Mouse (Mus musculus) embryonic facial prominence, embryonic 14.5 days (tissue): ENCODE results near the gene Rbp4. TPM values are rescaled to one million over a fixed set of nuclear protein-coding genes. Genes with fewer than 3 reads are reported as not detected.

Source experiments
- ATAC-seq: fragments of 200-750 bp; cut with Nextera tagmentation; 2 replicates; pipeline ENCODE4 v1.8.0; 2017; ENCODE audit warnings: low read depth, moderate number of reproducible peaks, moderate TSS enrichment
- DNase-seq: peaks from one replicate; pipeline ENCODE4 v3.0.0-alpha.2; 2015; ENCODE audit warnings: low spot score
- H3K27ac ChIP-seq: fragments of 300-500 bp; sonication (generic); replicated peaks from 2 replicates; pipeline ENCODE4 v1.5.1; 2014; ENCODE audit warnings: low read depth, mild to moderate bottlenecking, low read length, moderate library complexity
- H3K27me3 ChIP-seq: fragments of 300-500 bp; sonication (generic); replicated peaks from 2 replicates; pipeline ENCODE4 v1.6.1; 2014; ENCODE audit warnings: low read length; ENCODE audit not compliant: control insufficient read depth, insufficient read depth
- H3K36me3 ChIP-seq: fragments of 300-500 bp; sonication (generic); 2 replicates; pipeline ENCODE4 v1.6.1; 2014; ENCODE audit warnings: low read length, mixed read lengths; ENCODE audit not compliant: control insufficient read depth, insufficient read depth
- H3K4me1 ChIP-seq: fragments of 300-500 bp; sonication (generic); 2 replicates; pipeline ENCODE4 v1.6.1; 2014; ENCODE audit warnings: antibody characterized with exemption, low read length; ENCODE audit not compliant: control insufficient read depth, insufficient read depth
- H3K4me2 ChIP-seq: fragments of 300-500 bp; sonication (generic); 2 replicates; pipeline ENCODE4 v1.6.1; 2014; ENCODE audit warnings: low read depth, mild to moderate bottlenecking, low read length, moderate library complexity, mixed read lengths
- H3K4me3 ChIP-seq: fragments of 300-500 bp; sonication (generic); 2 replicates; pipeline ENCODE4 v1.5.1; 2014; ENCODE audit warnings: low read depth, mild to moderate bottlenecking, low read length
- H3K9ac ChIP-seq: fragments of 300-500 bp; sonication (generic); 2 replicates; pipeline ENCODE4 v1.6.1; 2014; ENCODE audit warnings: low read depth, mild to moderate bottlenecking, low read length, moderate library complexity, mixed read lengths
- H3K9me3 ChIP-seq: fragments of 300-500 bp; sonication (generic); 2 replicates; pipeline ENCODE4 v1.6.1; 2016; ENCODE audit warnings: low read length; ENCODE audit not compliant: control insufficient read depth
- WGBS: fragments of 180-500 bp; shearing (Covaris S2); extraction: QIAGEN DNeasy Blood & Tissue Kit; methylation state at CpG from one replicate; pipeline ENCODE4 v1.1.7; 2014; 5-methylcytosine and 5-hydroxymethylcytosine counted together
- polyA plus RNA-seq: library from polyadenylated mRNA; unstranded; fragments of >200 nt; fragmentation: Nextera tagmentation; extraction: Ambion mirVana; gene quantifications from 2 replicates; pipeline ENCODE4 v1.2.1, GENCODE M21; 2014

The Rbp4 gene
- 18.3 and 20.9 TPM in 2 replicates for polyA plus RNA-seq

DNA sequence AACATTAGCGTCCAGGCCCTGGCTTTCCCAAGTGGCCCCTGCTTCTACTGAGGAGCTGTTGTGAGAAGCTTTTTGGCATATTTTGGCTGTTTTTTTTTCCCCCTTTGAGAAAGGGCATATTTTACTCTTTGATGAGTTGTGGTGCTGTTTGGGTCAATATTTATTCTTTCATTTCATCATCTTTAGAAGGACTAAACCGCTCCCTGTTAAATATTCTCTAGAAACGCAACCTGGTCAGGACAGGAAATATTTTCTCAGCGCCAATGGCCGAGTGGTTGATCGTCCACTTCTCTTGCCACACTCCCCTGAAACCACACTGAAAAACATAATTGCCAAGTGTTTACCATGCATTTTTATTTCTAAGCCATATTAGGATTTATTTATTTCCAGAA lies at the start of gene Rbp4:
TSS of gene Rbp4 (minus strand) at position 63 of the 392 bp plus-strand sequence.
- peaks cover 25% of the 10 kb centered on the region for H3K27me3 ChIP-seq
- H3K9ac ChIP-seq, result peak within 1 kb of the TSS; percentile 57
- peak within 1 kb of the TSS; percentile 91 for H3K4me2 ChIP-seq
- peak within 1 kb of the TSS; percentile 57 for H3K4me3 ChIP-seq
- H3K36me3 ChIP-seq, result no peaks in the 10 kb centered on the region
- no peaks in the 10 kb centered on the region for H3K4me1 ChIP-seq
- no peak within 1 kb of the TSS for H3K27ac ChIP-seq
- no peak for DNase-seq
- no peaks in the 10 kb centered on the region for H3K9me3 ChIP-seq
- ATAC-seq, result no peak
- 65% methylated on average over 6 of the region's 6 CpGs for WGBS

DNA sequence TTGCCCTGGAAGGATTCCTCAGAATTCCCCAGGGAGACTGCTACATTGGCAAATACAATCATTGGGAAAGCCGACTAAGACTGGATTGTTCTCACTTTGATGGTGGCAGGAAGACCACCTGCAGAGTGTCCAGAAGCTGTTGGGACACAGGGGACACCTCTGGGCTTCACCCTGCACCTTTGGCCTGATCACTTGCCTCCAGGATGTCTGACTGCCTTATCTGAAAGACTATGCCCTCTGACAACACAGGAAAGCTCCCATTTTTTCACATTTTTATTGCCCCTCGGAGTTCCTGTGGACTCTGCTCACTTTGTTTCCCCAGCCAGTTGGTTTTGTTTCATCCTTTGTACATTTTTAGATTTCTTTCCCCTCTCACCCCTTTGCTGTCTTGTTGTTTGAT lies 39.6 kb upstream of the Rbp4 start:
- Histone ChIP-seq H3K4me1 (no peaks in the 10 kb centered on the region), H3K27ac (no peak overlapping the region), H3K36me3 (no peaks in the 10 kb centered on the region), H3K9ac (no peak overlapping the region), H3K27me3 (no peaks in the 10 kb centered on the region), H3K4me2 (no peak overlapping the region), H3K4me3 (no peak overlapping the region), H3K9me3 (no peaks in the 10 kb centered on the region)
- 49% methylated on average over 2 of the region's 2 CpGs for WGBS
- ATAC-seq (no peak), DNase-seq (no peak)

DNA sequence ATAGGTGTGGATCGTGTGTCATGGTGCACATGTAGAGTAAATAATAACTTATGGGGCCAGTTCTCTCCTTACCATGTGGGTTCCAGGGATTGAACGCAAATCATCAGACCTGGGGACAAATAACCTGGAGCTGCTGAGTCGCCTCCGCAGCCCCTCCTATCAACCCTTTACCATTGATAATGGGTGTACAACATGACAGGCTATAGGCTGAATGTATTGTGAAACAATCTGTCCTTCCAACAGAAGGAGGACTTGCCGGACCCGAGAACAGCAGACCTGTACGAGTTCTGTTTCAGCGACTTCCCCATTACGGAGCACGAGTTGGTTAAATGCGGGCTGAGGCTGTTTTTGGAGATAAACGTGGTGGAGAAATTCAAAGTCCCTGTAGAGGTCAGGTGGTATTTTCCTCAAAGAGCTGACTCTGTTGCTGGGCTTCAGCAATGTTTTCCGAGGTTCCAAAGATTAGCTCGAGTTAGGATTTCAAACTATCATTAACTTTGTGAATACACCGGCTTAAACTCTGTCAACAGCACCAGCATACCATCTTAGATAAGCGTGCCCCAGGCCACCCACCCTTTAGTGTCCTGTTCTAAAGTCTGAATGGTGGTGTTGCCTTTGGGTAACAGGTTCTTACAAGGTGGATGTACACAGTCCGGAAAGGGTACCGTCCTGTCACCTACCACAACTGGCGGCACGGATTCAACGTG lies 36.7 kb upstream of the Rbp4 start:
- DNase-seq (no peak), ATAC-seq (no peak)
- no peaks in the 10 kb centered on the region for H3K9me3 ChIP-seq
- no peak overlapping the region for H3K27ac ChIP-seq
- no peak overlapping the region for H3K4me2 ChIP-seq
- 92% methylated on average over 21 of the region's 21 CpGs for WGBS
- no peak overlapping the region for H3K4me3 ChIP-seq
- H3K9ac ChIP-seq, result no peak overlapping the region
- H3K27me3 ChIP-seq, result no peaks in the 10 kb centered on the region
- no peaks in the 10 kb centered on the region for H3K36me3 ChIP-seq
- no peaks in the 10 kb centered on the region for H3K4me1 ChIP-seq

DNA sequence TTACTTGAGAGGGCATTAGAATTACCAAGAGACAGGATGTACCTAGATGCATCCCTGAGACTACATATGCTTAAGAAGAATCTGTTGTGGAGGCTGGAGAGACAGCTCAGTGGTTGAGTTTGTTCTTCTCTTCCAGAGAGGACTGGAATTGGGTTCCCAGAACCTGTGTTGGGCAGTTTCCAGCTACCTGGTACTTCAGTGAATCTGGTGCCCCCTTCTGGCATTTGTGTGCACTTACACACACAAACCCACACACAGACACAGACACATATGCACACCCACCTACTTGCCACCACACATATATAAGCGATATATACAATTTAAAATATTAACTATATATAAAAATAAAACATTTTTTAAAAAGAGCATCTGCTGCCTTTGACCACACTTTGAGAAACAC lies 31.2 kb upstream of the Rbp4 start:
- DNase-seq, result no peak
- 98% methylated on average over 1 of the region's 1 CpGs for WGBS
- Histone ChIP-seq H3K27me3 (no peaks in the 10 kb centered on the region), H3K9ac (no peak overlapping the region), H3K4me2 (no peak overlapping the region), H3K4me3 (no peak overlapping the region), H3K9me3 (no peaks in the 10 kb centered on the region), H3K4me1 (no peaks in the 10 kb centered on the region), H3K36me3 (no peaks in the 10 kb centered on the region), H3K27ac (no peak overlapping the region)
- no peak for ATAC-seq

DNA sequence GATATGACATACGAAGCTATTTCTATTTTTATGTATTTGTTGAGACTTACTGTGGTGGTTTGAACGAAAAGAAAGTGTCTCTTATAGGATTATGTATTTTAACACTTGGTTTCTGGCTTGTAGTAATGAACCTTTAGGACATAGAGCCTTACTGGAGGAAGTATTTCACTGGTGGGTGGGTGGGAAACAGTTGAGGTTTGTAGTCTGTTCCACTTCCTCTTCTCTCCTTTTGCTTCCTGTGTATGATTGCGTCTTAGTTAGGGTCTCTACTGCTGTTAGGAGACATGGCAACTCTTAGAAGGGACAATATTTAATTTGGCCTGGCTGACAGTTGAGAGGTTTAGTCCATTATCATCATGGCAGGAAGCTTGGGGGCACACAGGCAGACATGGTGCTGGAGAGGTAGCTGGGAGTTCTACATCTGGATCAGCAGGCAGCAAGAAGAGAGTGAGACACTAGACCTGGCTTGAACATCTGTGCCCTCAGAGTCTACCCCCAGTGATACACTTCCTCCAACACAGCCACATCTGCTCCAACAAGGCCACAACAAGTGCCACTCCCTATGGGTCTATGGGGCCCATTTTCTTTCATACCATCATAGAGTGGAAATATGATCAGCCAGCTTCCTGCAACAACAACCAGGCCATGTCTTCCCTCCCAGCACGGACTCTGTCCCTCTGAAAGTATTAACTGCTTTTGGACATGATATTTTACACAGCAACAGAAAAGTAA lies 18.6 kb upstream of the Rbp4 start:
- no peak overlapping the region for H3K27ac ChIP-seq
- DNase-seq (no peak), ATAC-seq (no peak)
- no peaks in the 10 kb centered on the region for H3K27me3 ChIP-seq
- H3K36me3 ChIP-seq, result no peaks in the 10 kb centered on the region
- no peak overlapping the region for H3K9ac ChIP-seq
- H3K4me1 ChIP-seq, result no peaks in the 10 kb centered on the region
- H3K9me3 ChIP-seq, result no peaks in the 10 kb centered on the region
- 79% methylated on average over 4 of the region's 4 CpGs for WGBS
- H3K4me2 ChIP-seq, result no peak overlapping the region
- H3K4me3 ChIP-seq, result no peak overlapping the region

DNA sequence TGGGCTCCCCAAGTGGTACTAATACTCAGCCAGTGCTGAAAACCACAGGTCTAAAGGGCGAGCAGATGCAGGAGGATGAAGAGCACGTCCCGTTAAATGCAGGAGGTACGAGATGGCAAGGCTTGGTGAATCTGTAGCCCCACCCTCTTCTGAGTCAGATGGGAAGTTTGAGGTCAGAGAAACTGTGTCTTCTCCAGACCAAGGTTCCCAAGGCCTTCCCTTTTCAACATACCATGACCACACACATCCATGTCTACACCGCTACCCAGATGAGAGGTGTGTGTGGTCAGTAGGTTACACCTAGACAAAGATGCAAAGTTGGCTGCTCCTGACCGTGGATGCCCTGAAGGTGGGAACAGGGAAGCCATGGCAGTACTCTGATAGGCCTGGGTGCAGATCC lies 9.7 kb upstream of the Rbp4 start:
- ATAC-seq, result no peak
- Histone ChIP-seq H3K4me3 (no peak overlapping the region), H3K9me3 (no peaks in the 10 kb centered on the region), H3K9ac (no peak overlapping the region), H3K4me2 (no peak overlapping the region), H3K27ac (no peak overlapping the region), H3K27me3 (no peaks in the 10 kb centered on the region), H3K36me3 (no peaks in the 10 kb centered on the region), H3K4me1 (no peaks in the 10 kb centered on the region)
- no peak for DNase-seq
- WGBS, result 90% methylated on average over 6 of the region's 6 CpGs

DNA sequence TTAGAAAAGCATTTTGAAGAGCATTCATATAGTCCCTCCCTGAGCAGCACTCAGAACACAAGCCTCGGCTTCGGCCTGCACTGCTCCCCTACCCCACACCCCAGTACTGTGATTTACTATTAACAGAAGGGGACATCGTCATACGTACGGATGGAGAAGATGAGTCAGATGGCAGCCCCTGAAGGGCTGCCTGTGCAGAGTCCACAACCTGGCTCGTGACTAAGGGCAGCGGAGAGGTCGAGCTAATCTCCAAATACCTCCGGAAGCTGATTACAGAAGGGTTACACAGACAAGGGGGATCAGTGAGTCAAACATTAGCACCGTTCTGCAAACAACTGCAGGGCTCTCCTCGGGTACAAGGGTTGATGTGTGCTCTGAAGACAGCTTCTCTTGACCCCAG lies 8.9 kb upstream of the Rbp4 start:
- no peak overlapping the region for H3K27ac ChIP-seq
- H3K9me3 ChIP-seq, result no peaks in the 10 kb centered on the region
- WGBS, result 64% methylated on average over 11 of the region's 11 CpGs
- H3K9ac ChIP-seq, result no peak overlapping the region
- DNase-seq (no peak), ATAC-seq (no peak)
- no peak overlapping the region for H3K4me3 ChIP-seq
- H3K36me3 ChIP-seq, result no peaks in the 10 kb centered on the region
- H3K27me3 ChIP-seq, result no peaks in the 10 kb centered on the region
- no peak overlapping the region for H3K4me2 ChIP-seq
- no peaks in the 10 kb centered on the region for H3K4me1 ChIP-seq

DNA sequence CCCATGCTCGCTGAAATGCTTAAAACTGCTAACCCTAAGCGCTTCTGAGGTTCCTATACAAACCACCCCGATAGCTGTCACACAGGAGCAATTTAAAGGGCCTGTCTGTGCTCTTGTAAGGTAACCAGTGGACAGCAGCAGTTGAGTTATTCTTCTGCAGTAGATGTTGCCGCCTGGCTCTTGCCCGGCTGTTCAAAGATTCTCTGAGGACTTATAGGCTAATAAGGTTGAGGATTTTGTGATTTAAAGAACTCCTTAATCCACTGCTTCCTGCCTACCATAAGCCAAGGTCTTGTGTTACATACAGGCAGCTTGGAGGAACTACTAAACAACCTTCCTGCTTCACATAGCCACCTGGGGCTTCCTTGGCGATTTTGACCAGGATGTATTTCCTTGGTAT lies 7.4 kb upstream of the Rbp4 start, which contains the start of gene Pde6c:
TSS of gene Pde6c (plus strand) at position 301 of the 400 bp plus-strand sequence.
- Histone ChIP-seq H3K27me3 (no peaks in the 10 kb centered on the region), H3K36me3 (no peaks in the 10 kb centered on the region), H3K27ac (no peak within 1 kb of the TSS), H3K4me3 (no peak within 1 kb of the TSS), H3K4me1 (no peaks in the 10 kb centered on the region), H3K4me2 (no peak within 1 kb of the TSS), H3K9me3 (no peaks in the 10 kb centered on the region), H3K9ac (no peak within 1 kb of the TSS)
- ATAC-seq (no peak), DNase-seq (no peak)
- WGBS, result 66% methylated on average over 6 of the region's 6 CpGs

DNA sequence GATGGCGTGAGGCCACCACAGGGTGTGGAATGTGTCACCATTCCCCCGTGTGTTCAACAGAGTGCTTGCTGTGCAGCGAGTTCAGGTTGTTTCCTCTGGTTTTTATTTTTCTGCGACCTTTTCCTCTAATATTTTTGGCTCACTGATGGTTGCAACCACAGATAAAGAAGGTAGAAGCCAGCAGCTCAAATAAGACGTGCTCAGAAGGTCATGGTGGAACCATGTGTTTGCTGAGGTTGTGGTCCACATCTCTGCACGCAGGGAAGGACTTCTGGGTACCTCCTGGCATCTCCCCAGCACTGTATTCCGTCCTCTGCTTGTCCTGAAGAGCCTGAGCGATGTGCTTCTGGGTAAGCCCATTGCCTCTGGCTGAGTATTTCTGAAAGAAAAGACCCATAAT lies 1.6 kb upstream of the Rbp4 start:
- Histone ChIP-seq H3K27me3 (peaks cover 25% of the 10 kb centered on the region), H3K9ac (no peak overlapping the region), H3K36me3 (no peaks in the 10 kb centered on the region), H3K27ac (no peak overlapping the region), H3K4me2 (no peak overlapping the region), H3K4me3 (no peak overlapping the region), H3K4me1 (no peaks in the 10 kb centered on the region), H3K9me3 (no peaks in the 10 kb centered on the region)
- DNase-seq, result no peak
- ATAC-seq, result no peak
- WGBS, result 72% methylated on average over 8 of the region's 8 CpGs
